Mouse (Mus musculus): ENCODE results near the gene Mrpl50. TPM values are rescaled to one million over a fixed set of nuclear protein-coding genes. Genes with fewer than 3 reads are reported as not detected.
"Not testable (repeated sequence)": the region's sequence is repeated elsewhere in the genome, so short reads cannot be mapped to it uniquely, and the experiment has no call there.

Gene Mrpl50
- polyA plus RNA-seq, 1 experiment from 2014 or later, result 86.6 TPM

- Histone ChIP-seq H3K27ac (no peak overlapping the region), H3K9me3 (replicated peaks) (no peaks in the 10 kb centered on the region), H3K4me1 (peaks cover 2% of the 10 kb centered on the region), H3K4me3 (no peak overlapping the region), H3K36me3 (no peaks in the 10 kb centered on the region), H3K27me3 (ENCODE audit: low read depth, poor library complexity, severe bottlenecking) (no peaks in the 10 kb centered on the region)
- no peak for DNase-seq (ENCODE audit: low spot score)
Observed at GRCm38 (mm10) chr4:49485442-49485841, 35.5 kb downstream of the Mrpl50 start.

GRCm38 (mm10) chr4:49480896-49481295 lies 40.0 kb downstream of the Mrpl50 start:
- Histone ChIP-seq H3K4me3 (no peak overlapping the region), H3K27ac (no peak overlapping the region), H3K36me3 (no peaks in the 10 kb centered on the region), H3K4me1 (peaks cover 14% of the 10 kb centered on the region), H3K27me3 (ENCODE audit: low read depth, poor library complexity, severe bottlenecking) (no peaks in the 10 kb centered on the region), H3K9me3 (replicated peaks) (no peaks in the 10 kb centered on the region)
- WGBS, result 35% methylated on average over 3 of the region's 3 CpGs
- DNase-seq (ENCODE audit: low spot score), result peak; percentile 32

- no peak overlapping the region for H3K27ac ChIP-seq
Observed at GRCm38 (mm10) chr4:49480104-49480760, 40.7 kb downstream of the Mrpl50 start.

GRCm38 (mm10) chr4:49479035-49479434 lies 41.9 kb downstream of the Mrpl50 start:
- 19% methylated on average over 2 of the region's 2 CpGs for WGBS
- not testable (repeated sequence) for H3K27me3 ChIP-seq (ENCODE audit: low read depth, poor library complexity, severe bottlenecking); H3K4me3 ChIP-seq; H3K36me3 ChIP-seq; DNase-seq (ENCODE audit: low spot score); H3K9me3 ChIP-seq (replicated peaks); H3K27ac ChIP-seq
- peaks cover 14% of the 10 kb centered on the region for H3K4me1 ChIP-seq

More at GRCm38 (mm10) chr4:49480104-49480760, 40.7 kb downstream of the Mrpl50 start:
- Histone ChIP-seq H3K36me3 (no peaks in the 10 kb centered on the region), H3K4me1 (peaks cover 14% of the 10 kb centered on the region), H3K27me3 (ENCODE audit: low read depth, poor library complexity, severe bottlenecking) (no peaks in the 10 kb centered on the region), H3K4me3 (peak overlapping the region; percentile 8; the same call in 1 of the 2 replicates), H3K9me3 (replicated peaks) (no peaks in the 10 kb centered on the region)
- DNase-seq (ENCODE audit: low spot score), result peak; percentile 41
- WGBS, result 13% methylated on average over 21 of the region's 21 CpGs

GRCm38 (mm10) chr4:49478118-49478877 lies 42.6 kb downstream of the Mrpl50 start:
- H3K4me3 ChIP-seq, result peak overlapping the region; percentile 36
- 22% methylated on average over 19 of the region's 19 CpGs for WGBS
- no peaks in the 10 kb centered on the region for H3K9me3 ChIP-seq (replicated peaks)
- H3K4me1 ChIP-seq, result peaks cover 14% of the 10 kb centered on the region
- no peak overlapping the region; the same call in 1 of the 2 replicates for H3K27ac ChIP-seq
- H3K27me3 ChIP-seq (ENCODE audit: low read depth, poor library complexity, severe bottlenecking), result no peaks in the 10 kb centered on the region
- no peaks in the 10 kb centered on the region for H3K36me3 ChIP-seq
- DNase-seq (ENCODE audit: low spot score), result peak; percentile 55

GRCm38 (mm10) chr4:49474583-49474982 lies 46.3 kb downstream of the Mrpl50 start:
- Histone ChIP-seq H3K4me1 (peaks cover 6% of the 10 kb centered on the region), H3K4me3 (no peak overlapping the region), H3K27ac (no peak overlapping the region), H3K27me3 (ENCODE audit: low read depth, poor library complexity, severe bottlenecking) (no peaks in the 10 kb centered on the region), H3K36me3 (no peaks in the 10 kb centered on the region), H3K9me3 (replicated peaks) (no peaks in the 10 kb centered on the region)
- no peak for DNase-seq (ENCODE audit: low spot score)

- DNase-seq (ENCODE audit: low spot score), result no peak
- WGBS, result 55% methylated on average over 3 of the region's 3 CpGs
Observed at GRCm38 (mm10) chr4:49473435-49474100, 47.3 kb downstream of the Mrpl50 start, which contains the start of gene Acnat1. Gene Acnat1, minus strand, starts transcription at chr4:49473912.

GRCm38 (mm10) chr4:49469435-49470151 lies 51.3 kb downstream of the Mrpl50 start:
- 81% methylated on average over 3 of the region's 3 CpGs for WGBS
- Histone ChIP-seq H3K27me3 (ENCODE audit: low read depth, poor library complexity, severe bottlenecking) (no peaks in the 10 kb centered on the region), H3K36me3 (no peaks in the 10 kb centered on the region), H3K4me3 (no peak overlapping the region), H3K4me1 (no peaks in the 10 kb centered on the region), H3K9me3 (replicated peaks) (no peaks in the 10 kb centered on the region), H3K27ac (no peak overlapping the region)
- DNase-seq (ENCODE audit: low spot score), result no peak

More at GRCm38 (mm10) chr4:49473435-49474100, 47.3 kb downstream of the Mrpl50 start, which contains the start of gene Acnat1:
- Histone ChIP-seq H3K4me1 (peaks cover 5% of the 10 kb centered on the region), H3K9me3 (replicated peaks) (no peaks in the 10 kb centered on the region), H3K4me3 (no peak within 1 kb of the TSS), H3K36me3 (no peaks in the 10 kb centered on the region), H3K27me3 (ENCODE audit: low read depth, poor library complexity, severe bottlenecking) (no peaks in the 10 kb centered on the region), H3K27ac (no peak within 1 kb of the TSS)

- no peaks in the 10 kb centered on the region for H3K4me1 ChIP-seq
- no peaks in the 10 kb centered on the region for H3K27me3 ChIP-seq (ENCODE audit: low read depth, poor library complexity, severe bottlenecking)
- DNase-seq (ENCODE audit: low spot score), result no peak
- no peak overlapping the region for H3K4me3 ChIP-seq
- H3K9me3 ChIP-seq (replicated peaks), result no peaks in the 10 kb centered on the region
- 89% methylated on average over 6 of the region's 6 CpGs for WGBS
- H3K36me3 ChIP-seq, result no peaks in the 10 kb centered on the region
- H3K27ac ChIP-seq, result no peak overlapping the region
Observed at GRCm38 (mm10) chr4:49467360-49467759, 53.5 kb downstream of the Mrpl50 start.

Other genes with a start within 250 kb of the Mrpl50 start
- not detected in 2 replicates for gene Acnat2, start 112.9 kb downstream of the Mrpl50 start, polyA plus RNA-seq (2016; fragmentation: Nextera tagmentation; extraction: Ambion mirVana)
- gene Acnat1, start 47.2 kb downstream of the Mrpl50 start, polyA plus RNA-seq (2016; fragmentation: Nextera tagmentation; extraction: Ambion mirVana), result 0.10 TPM in 1 of 2 replicates, not detected in the other
- gene Baat, start 14.5 kb downstream of the Mrpl50 start, polyA plus RNA-seq (2016; fragmentation: Nextera tagmentation; extraction: Ambion mirVana), result 0.11 and 0.21 TPM in 2 replicates
- 8.8 and 11.3 TPM in 2 replicates for gene Zfp189, start 83 bp upstream of the Mrpl50 start, polyA plus RNA-seq (2016; fragmentation: Nextera tagmentation; extraction: Ambion mirVana)
- gene Aldob, start 28.5 kb upstream of the Mrpl50 start, polyA plus RNA-seq (2016; fragmentation: Nextera tagmentation; extraction: Ambion mirVana), result not detected in 2 replicates
- 7.2 and 10.9 TPM in 2 replicates for gene Tmem246, start 76.8 kb upstream of the Mrpl50 start, polyA plus RNA-seq (2016; fragmentation: Nextera tagmentation; extraction: Ambion mirVana)
- 44.9 and 50.5 TPM in 2 replicates for gene Rnf20, start 110.9 kb upstream of the Mrpl50 start, polyA plus RNA-seq (2016; fragmentation: Nextera tagmentation; extraction: Ambion mirVana)
- 0.05 TPM in 1 of 2 replicates, not detected in the other for gene Ppp3r2, start 160.9 kb upstream of the Mrpl50 start, polyA plus RNA-seq (2016; fragmentation: Nextera tagmentation; extraction: Ambion mirVana)

All from limb, embryonic 10.5 days (tissue).